Mouse (Mus musculus) MEL (cell line): ENCODE measurements around the gene Pemt. TPM values are rescaled to one million over a fixed set of nuclear protein-coding genes. Genes with fewer than 3 reads are reported as not detected.

Experiments used
- DNase-seq: peaks from one replicate; pipeline ENCODE4 v3.0.0; 2011; ENCODE audit warnings: low read depth, low spot score
- H3K27ac ChIP-seq: 2 replicates; pipeline ENCODE4 v1.5.1; 2012; ENCODE audit warnings: low read depth, mild to moderate bottlenecking, control low read depth, low read length, moderate library complexity; ENCODE audit not compliant: control insufficient read depth
- H3K27me3 ChIP-seq, 2 experiments: fragments of 150-350 bp in 1 of 2; sonication (generic) in 1 of 2; 2 replicates each; pipeline ENCODE4 v1.6.1; 2012; ENCODE audit warnings: low read length in 2 of 2, mild to moderate bottlenecking in 2 of 2, improper control_type of control experiment in 1 of 2, moderate library complexity in 1 of 2; ENCODE audit not compliant: insufficient read depth in 2 of 2, control insufficient read depth in 1 of 2
- H3K36me3 ChIP-seq, 2 experiments: 2 replicates each; pipeline ENCODE4 v1.6.1; 2012 to 2014; ENCODE audit warnings: low read length in 2 of 2, improper control_type of control experiment in 1 of 2, inconsistent platforms in 1 of 2, mild to moderate bottlenecking in 1 of 2; ENCODE audit not compliant: insufficient read depth in 2 of 2, control insufficient read depth in 1 of 2
- H3K4me1 ChIP-seq, 2 experiments: fragments of 150-350 bp in 1 of 2; sonication (generic) in 1 of 2; 2 replicates each; pipeline ENCODE4 v1.6.1; 2012; ENCODE audit warnings: low read length in 2 of 2, improper control_type of control experiment in 1 of 2, mild to moderate bottlenecking in 1 of 2; ENCODE audit not compliant: insufficient read depth in 2 of 2, control insufficient read depth in 1 of 2
- H3K4me3 ChIP-seq, 2 experiments: fragments of 150-350 bp in 1 of 2; sonication (generic) in 1 of 2; 2 replicates each; pipeline ENCODE4 v1.5.1; 2012; ENCODE audit warnings: low read depth in 2 of 2, low read length in 2 of 2, mild to moderate bottlenecking in 2 of 2, moderate library complexity in 2 of 2, control low read depth in 1 of 2, improper control_type of control experiment in 1 of 2; ENCODE audit not compliant: control insufficient read depth in 1 of 2, insufficient read depth in 1 of 2
- H3K79me2 ChIP-seq: 2 replicates; pipeline ENCODE4 v1.6.1; 2012; ENCODE audit warnings: mild to moderate bottlenecking, low read length, moderate library complexity; ENCODE audit not compliant: control insufficient read depth, poor library complexity, insufficient read depth
- H3K9ac ChIP-seq: 2 replicates; pipeline ENCODE4 v1.6.1; 2012; ENCODE audit warnings: low read depth, mild to moderate bottlenecking, control low read depth, low read length, moderate library complexity; ENCODE audit not compliant: control insufficient read depth, poor library complexity, severe bottlenecking
- H3K9me3 ChIP-seq: fragments of 150-350 bp; sonication (generic); replicated peaks from 2 replicates; pipeline ENCODE4 v1.6.1; 2012; ENCODE audit warnings: mild to moderate bottlenecking, low read length, improper control_type of control experiment, moderate library complexity; ENCODE audit not compliant: insufficient read depth
- BHLHE40 ChIP-seq: IDR thresholded peaks from 2 replicates; pipeline ENCODE4 v1.6.1; 2012; ENCODE audit warnings: low read depth, mild to moderate bottlenecking, inconsistent platforms, low read length, improper control_type of control experiment, borderline replicate concordance
- CTCF ChIP-seq, 3 experiments: IDR thresholded peaks in 2 of 3; conservative IDR thresholded peaks in 1 of 3; 2 replicates each; pipeline ENCODE4 v1.5.1; 2011 to 2012; ENCODE audit warnings: low read length in 3 of 3, low read depth in 2 of 3, mild to moderate bottlenecking in 2 of 3, improper control_type of control experiment in 1 of 3, inconsistent platforms in 1 of 3, mixed read lengths in 1 of 3, moderate library complexity in 1 of 3; ENCODE audit not compliant: control insufficient read depth in 1 of 3, insufficient read depth in 1 of 3, poor library complexity in 1 of 3, severe bottlenecking in 1 of 3
- ELF1 ChIP-seq: IDR thresholded peaks from 2 replicates; pipeline ENCODE4 v1.6.1; 2014; ENCODE audit warnings: low read depth, mild to moderate bottlenecking, inconsistent platforms, low read length, improper control_type of control experiment, moderate library complexity
- HCFC1 ChIP-seq: IDR thresholded peaks from 2 replicates; pipeline ENCODE4 v1.6.1; 2012; ENCODE audit warnings: low read depth, mild to moderate bottlenecking, inconsistent platforms, low read length, improper control_type of control experiment, moderate library complexity
- JUND ChIP-seq: IDR thresholded peaks from 2 replicates; pipeline ENCODE4 v1.6.1; 2011; ENCODE audit warnings: low read depth, mild to moderate bottlenecking, improper control_type of control experiment, low read length
- KAT2A ChIP-seq: conservative IDR thresholded peaks from 2 replicates; pipeline ENCODE4 v1.6.1; 2012; ENCODE audit warnings: low read depth, low read length, improper control_type of control experiment, inconsistent platforms
- MAFK ChIP-seq: IDR thresholded peaks from 2 replicates; pipeline ENCODE4 v1.6.1; 2011; ENCODE audit warnings: low read depth, mild to moderate bottlenecking, low read length, improper control_type of control experiment, borderline replicate concordance
- MAX ChIP-seq: IDR thresholded peaks from 2 replicates; pipeline ENCODE4 v1.6.1; 2011; ENCODE audit warnings: low read length, improper control_type of control experiment
- MYB ChIP-seq: IDR thresholded peaks from 2 replicates; pipeline ENCODE4 v1.6.1; 2011; ENCODE audit warnings: mild to moderate bottlenecking, low read depth, low read length, improper control_type of control experiment
- MYC ChIP-seq: IDR thresholded peaks from 2 replicates; pipeline ENCODE4 v1.6.1; 2011; ENCODE audit warnings: low read depth, mild to moderate bottlenecking, low read length, improper control_type of control experiment, moderate library complexity
- NELFE ChIP-seq: IDR thresholded peaks from 2 replicates; pipeline ENCODE4 v1.6.1; 2011; ENCODE audit warnings: low read depth, low read length, improper control_type of control experiment
- NRF1 ChIP-seq: IDR thresholded peaks from 2 replicates; pipeline ENCODE4 v1.6.1; 2014; ENCODE audit warnings: low read depth, mild to moderate bottlenecking, inconsistent platforms, low read length, improper control_type of control experiment, moderate library complexity; ENCODE audit not compliant: poor library complexity, insufficient read depth, severe bottlenecking
- POLR2A ChIP-seq, 2 experiments: IDR thresholded peaks; 2 replicates each; pipeline ENCODE4 v1.6.1; 2011 to 2012; ENCODE audit warnings: low read length in 2 of 2, mild to moderate bottlenecking in 2 of 2, control low read depth in 1 of 2, improper control_type of control experiment in 1 of 2, low read depth in 1 of 2, moderate library complexity in 1 of 2; ENCODE audit not compliant: control insufficient read depth in 1 of 2, insufficient read depth in 1 of 2, poor library complexity in 1 of 2
- POLR2AphosphoS5 ChIP-seq: IDR thresholded peaks from 2 replicates; pipeline ENCODE4 v1.6.1; 2012; ENCODE audit warnings: low read depth, borderline replicate concordance, mild to moderate bottlenecking, inconsistent platforms, low read length, moderate library complexity, mixed read lengths
- RCOR1 ChIP-seq: IDR thresholded peaks from 2 replicates; pipeline ENCODE4 v1.6.1; 2012; ENCODE audit warnings: low read depth, mild to moderate bottlenecking, inconsistent platforms, low read length, improper control_type of control experiment
- SIN3A ChIP-seq: IDR thresholded peaks from 2 replicates; pipeline ENCODE4 v1.6.1; 2012; ENCODE audit warnings: low read length, improper control_type of control experiment, inconsistent platforms
- TBP ChIP-seq: IDR thresholded peaks from 2 replicates; pipeline ENCODE4 v1.8.0; 2011; ENCODE audit warnings: low read depth, low read length, improper control_type of control experiment
- TCF12 ChIP-seq: IDR thresholded peaks from 2 replicates; pipeline ENCODE4 v1.6.1; 2014; ENCODE audit warnings: low read depth, mild to moderate bottlenecking, inconsistent platforms, low read length, improper control_type of control experiment, moderate library complexity
- polyA plus RNA-seq, 2 experiments: library from polyadenylated mRNA; stranded (reverse) in 1 of 2; unstranded in 1 of 2; fragments of >175 nt in 1 of 2; fragments of >200 nt in 1 of 2; gene quantifications; 2 replicates each; pipeline versions ENCODE4 v1.2.1 to v1.2.4; 2012; ENCODE audit warnings: low replicate concordance in 2 of 2, low read depth in 1 of 2; ENCODE audit not compliant: insufficient read length in 2 of 2, insufficient read depth in 1 of 2, missing spikeins in 1 of 2
- total RNA-seq: library from RNA; depleted of rRNA; stranded (reverse); fragments of 300-350 nt; gene quantifications from 2 replicates; pipeline ENCODE4 v1.2.3, GENCODE M21; 2012

Pemt gene
- total and polyA plus RNA-seq, 3 experiments = 26.1 to 27.9 TPM; not detected in 1

- H3K9ac ChIP-seq = no peak overlapping the region
- no peak for DNase-seq
- H3K9me3 ChIP-seq = no peaks in the 10 kb centered on the region
- H3K36me3 ChIP-seq = no peaks in the 10 kb centered on the region
- H3K79me2 ChIP-seq = no peaks in the 10 kb centered on the region
- H3K4me3 ChIP-seq = no peak overlapping the region
- TF ChIP-seq ELF1 = no peak
- no peak for TF ChIP-seq TCF12
- no peak for TF ChIP-seq POLR2A (IDR thresholded peaks at IDR 0.05; ENCODE audit: control insufficient read depth in 1 of 2, insufficient read depth in 1 of 2, low read depth in 1 of 2, low read length in 2 of 2, poor library complexity in 1 of 2)
- TF ChIP-seq JUND = no peak
- TF ChIP-seq SIN3A = no peak
- no peaks in the 10 kb centered on the region for H3K27me3 ChIP-seq
- no peak overlapping the region for H3K27ac ChIP-seq
- H3K4me1 ChIP-seq = no peaks in the 10 kb centered on the region
Measured at GRCm38 (mm10) chr11:60021201-60021600, 25.1 kb downstream of the Pemt start.

GRCm38 (mm10) chr11:60016726-60017125 is 29.6 kb downstream of the Pemt start:
- H3K27ac ChIP-seq = no peak overlapping the region
- no peak overlapping the region for H3K4me3 ChIP-seq
- H3K9ac ChIP-seq = no peak overlapping the region
- no peak for DNase-seq
- H3K27me3 ChIP-seq = no peaks in the 10 kb centered on the region
- H3K36me3 ChIP-seq = no peaks in the 10 kb centered on the region
- H3K79me2 ChIP-seq = no peaks in the 10 kb centered on the region
- no peaks in the 10 kb centered on the region for H3K9me3 ChIP-seq
- TF ChIP-seq JUND = no peak
- TF ChIP-seq HCFC1 = no peak
- TF ChIP-seq MAX = no peak
- TF ChIP-seq MAFK = no peak
- TF ChIP-seq NELFE = no peak
- no peak for TF ChIP-seq KAT2A
- TF ChIP-seq NRF1 = no peak
- TF ChIP-seq BHLHE40 = no peak
- TF ChIP-seq SIN3A = no peak
- TF ChIP-seq RCOR1 = no peak
- no peak for TF ChIP-seq POLR2AphosphoS5
- TF ChIP-seq MYC = no peak
- TF ChIP-seq POLR2A (IDR thresholded peaks at IDR 0.05; ENCODE audit: control insufficient read depth in 1 of 2, insufficient read depth in 1 of 2, low read depth in 1 of 2, low read length in 2 of 2, poor library complexity in 1 of 2) = no peak
- H3K4me1 ChIP-seq = no peaks in the 10 kb centered on the region

GRCm38 (mm10) chr11:60011516-60011915 is 34.8 kb downstream of the Pemt start:
- no peaks in the 10 kb centered on the region for H3K9me3 ChIP-seq
- TF ChIP-seq MAFK (no peak), MYB (no peak), CTCF (IDR thresholded peaks at IDR 0.05 in 2 of 3, conservative IDR thresholded peaks at IDR 0.05 in 1 of 3; ENCODE audit: control insufficient read depth in 1 of 3, insufficient read depth in 1 of 3, low read depth in 2 of 3, low read length in 3 of 3, poor library complexity in 1 of 3, severe bottlenecking in 1 of 3) (no peak), NELFE (no peak), TBP (no peak)
- H3K4me1 ChIP-seq = no peaks in the 10 kb centered on the region
- no peak overlapping the region for H3K4me3 ChIP-seq
- H3K9ac ChIP-seq = no peak overlapping the region
- H3K27me3 ChIP-seq = no peaks in the 10 kb centered on the region
- DNase-seq = no peak
- H3K27ac ChIP-seq = no peak overlapping the region
- no peaks in the 10 kb centered on the region for H3K79me2 ChIP-seq
- H3K36me3 ChIP-seq = no peaks in the 10 kb centered on the region
